13 mouse cellular contexts compared by ENCODE assay signal in the genomic region with DNA sequence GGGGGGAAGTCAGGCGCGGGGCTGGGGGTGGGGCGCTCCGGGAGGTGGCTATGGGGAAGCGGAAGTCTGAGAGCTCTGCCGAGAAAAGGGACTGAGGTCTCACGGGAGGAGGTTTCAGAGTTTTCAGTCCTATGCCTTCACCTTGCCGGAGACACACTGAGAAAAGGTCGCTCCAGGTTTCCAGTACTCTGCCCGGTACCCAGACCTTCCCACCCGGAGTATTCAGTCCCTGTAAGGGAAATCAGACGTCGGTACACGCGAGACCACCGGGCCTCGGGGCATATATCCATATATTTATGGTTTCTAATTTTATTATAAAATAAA. TPM values are rescaled to one million over a fixed set of nuclear protein-coding genes. Genes with fewer than 3 reads are reported as not detected.
DNase-seq lines count a peak whose midpoint lies in the region; ATAC-seq and TF ChIP-seq lines count a peak whose summit lies in the region.
"Had no signal": no experiment of that assay in that cellular context is flagged by ENCODE, and none has a peak within 500 bp of the region (broad histone marks: within the 10 kb centered on the region; RNA-seq: fewer than 3 reads in every experiment).

No protein-coding gene starts in this region.

- TF ChIP-seq CTCF in kidney, adult 2 months (conservative IDR thresholded peaks at IDR 0.05; ENCODE audit: insufficient read depth, insufficient read length, low read depth, low read length) = no peak

- no peak for TF ChIP-seq POLR2A in kidney, adult 2 months (IDR thresholded peaks at IDR 0.05; ENCODE audit: low read depth, low read length)

- peak overlapping the region; percentile 32 for H3K9ac ChIP-seq in kidney, embryonic 16.5 days (replicated peaks; ENCODE audit: low read length)
- H3K9ac ChIP-seq in embryonic facial prominence, embryonic 14.5 days (ENCODE audit: low read depth, low read length) = peak overlapping the region; percentile 92
- H3K9ac ChIP-seq: liver, embryonic 15.5 days had no signal

- intact Hi-C loops in left cerebral cortex, postnatal 10 days (cut with DNase I) = no loop called here

- WGBS in kidney, embryonic 16.5 days = 2% methylated on average over 17 of the region's 17 CpGs
- WGBS in kidney, adult 2 months = 2% methylated on average over 17 of the region's 17 CpGs
- 6% methylated on average over 17 of the region's 17 CpGs for WGBS in embryonic facial prominence, embryonic 14.5 days

- 0 out of 2 replicates have a peak overlapping the region, but pooled peaks have one; percentile 11 for H3K27ac ChIP-seq in kidney, embryonic 16.5 days (ENCODE audit: low read length)
- H3K27ac ChIP-seq in kidney, adult 2 months (ENCODE audit: insufficient read depth, low read depth, low read length) = no peak overlapping the region
- peak overlapping the region; percentile 44; the same call in 1 of the 2 replicates for H3K27ac ChIP-seq in embryonic facial prominence, embryonic 14.5 days (replicated peaks; ENCODE audit: low read depth, low read length)
- H3K27ac ChIP-seq: liver, embryonic 15.5 days had no signal

- ATAC-seq in kidney, embryonic 16.5 days (ENCODE audit: low FRiP score, low TSS enrichment) = no peak
- ATAC-seq in embryonic facial prominence, embryonic 14.5 days (ENCODE audit: low read depth) = no peak
- ATAC-seq in megakaryocyte progenitor cell, adult 5-6 weeks (replicated peaks; ENCODE audit: poor library complexity) = 0 out of 2 replicates have a peak, but pooled peaks have one; percentile 13
- ATAC-seq: midbrain, embryonic 16.5 days had no signal

- H3K27me3 ChIP-seq in kidney, embryonic 16.5 days (ENCODE audit: insufficient read depth, low read length) = peaks cover 88% of the 10 kb centered on the region
- peaks cover 9% of the 10 kb centered on the region for H3K27me3 ChIP-seq in kidney, adult 2 months (replicated peaks; ENCODE audit: control insufficient read depth, insufficient read depth, low read length)
- H3K27me3 ChIP-seq in embryonic facial prominence, embryonic 14.5 days (replicated peaks; ENCODE audit: control insufficient read depth, insufficient read depth, low read length) = peaks cover 69% of the 10 kb centered on the region

- peak overlapping the region; percentile 40 for H3K4me3 ChIP-seq in kidney, embryonic 16.5 days (ENCODE audit: low read length)
- H3K4me3 ChIP-seq in kidney, adult 2 months (ENCODE audit: insufficient read depth, low read depth, low read length) = no peak overlapping the region
- peak overlapping the region; percentile 66 for H3K4me3 ChIP-seq in embryonic facial prominence, embryonic 14.5 days (ENCODE audit: low read depth, low read length)
- H3K4me3 ChIP-seq: liver, embryonic 15.5 days had no signal

- H3K9me3 ChIP-seq in kidney, embryonic 16.5 days (ENCODE audit: low read length) = no peaks in the 10 kb centered on the region
- H3K9me3 ChIP-seq in embryonic facial prominence, embryonic 14.5 days (ENCODE audit: control insufficient read depth, low read length) = no peaks in the 10 kb centered on the region
- H3K9me3 ChIP-seq: liver, embryonic 15.5 days had no signal

- H3K4me2 ChIP-seq in kidney, embryonic 16.5 days (replicated peaks; ENCODE audit: low read depth, low read length) = peak overlapping the region; percentile 35
- peak overlapping the region; percentile 72 for H3K4me2 ChIP-seq in embryonic facial prominence, embryonic 14.5 days (ENCODE audit: low read depth, low read length)
- H3K4me2 ChIP-seq: liver, embryonic 15.5 days had no signal

- H3K36me3 ChIP-seq in kidney, embryonic 16.5 days (ENCODE audit: insufficient read depth, low read length) = no peaks in the 10 kb centered on the region
- no peaks in the 10 kb centered on the region for H3K36me3 ChIP-seq in kidney, adult 2 months (ENCODE audit: control insufficient read depth, insufficient read depth, low read length)
- H3K36me3 ChIP-seq in embryonic facial prominence, embryonic 14.5 days (ENCODE audit: control insufficient read depth, insufficient read depth, low read length) = peaks cover 9% of the 10 kb centered on the region
- H3K36me3 ChIP-seq: liver, embryonic 15.5 days had no signal

- peak; percentile 32 for DNase-seq in embryo, embryonic 10.5 days (ENCODE audit: low spot score)
- no peak for DNase-seq in embryo, embryonic 10 days (ENCODE audit: low spot score)
- DNase-seq in kidney, adult 2 months = no peak
- no peak for DNase-seq in embryonic facial prominence, embryonic 14.5 days (ENCODE audit: low spot score)
- DNase-seq in MN1 (ENCODE audit: low spot score) = no peak
- DNase-seq in left cerebral cortex, postnatal 10 days (ENCODE audit: extremely low spot score in 1 of 2, low spot score in 2 of 2) = no peak
- DNase-seq: cerebellum, postnatal 14 days; heart, postnatal 10 days had no signal

- peaks cover 25% of the 10 kb centered on the region for H3K4me1 ChIP-seq in kidney, embryonic 16.5 days (ENCODE audit: insufficient read depth, low read length)
- peaks cover 5% of the 10 kb centered on the region; the same call in 1 of the 2 replicates for H3K4me1 ChIP-seq in kidney, adult 2 months (ENCODE audit: control insufficient read depth, insufficient read depth, low read length)
- peaks cover 14% of the 10 kb centered on the region for H3K4me1 ChIP-seq in embryonic facial prominence, embryonic 14.5 days (ENCODE audit: control insufficient read depth, insufficient read depth, low read length)
- H3K4me1 ChIP-seq: liver, embryonic 15.5 days had no signal

RNA-seq across cellular contexts. Expression of gene Six2, which starts 4.1 kb away (rescaled TPM):
- 13.3 and 15.9 TPM in 2 replicates for polyA plus RNA-seq in kidney, embryonic 16.5 days (2015; fragmentation: Nextera tagmentation; extraction: Ambion mirVana)
- 0.11 TPM in 1 of 2 replicates, not detected in the other for polyA plus RNA-seq in kidney, adult 2 months (2012; rRNA removed)
- 12.5 and 13.2 TPM in 2 replicates for polyA plus RNA-seq in embryonic facial prominence, embryonic 14.5 days (2014; fragmentation: Nextera tagmentation; extraction: Ambion mirVana)
- total RNA-seq in megakaryocyte progenitor cell, adult 5-6 weeks (2015) = not detected in 2 replicates
- not detected in 2 replicates for total RNA-seq in megakaryocyte progenitor cell, adult 5-6 weeks (2017)
- under 1 TPM; 0.51 to 0.81 TPM for total RNA-seq in left cerebral cortex, postnatal 10 days (2021)
- polyA plus RNA-seq: large intestine, adult 2 months; liver, embryonic 15.5 days had no signal

Comparison
In these comparisons a context has a peak if more than half of its experiments do, and no peak if none do; other contexts are left out.
1. RNA of gene Six2, which starts 4.1 kb away (polyA plus RNA-seq): 13.3 to 15.9 TPM in kidney, embryonic 16.5 days and 12.5 to 13.2 TPM in embryonic facial prominence, embryonic 14.5 days; 0.11 TPM in kidney, adult 2 months; every median in the first group is over 10 times any median in the second.